ENCODE assay signal across 15 mouse cellular contexts in the genomic region with DNA sequence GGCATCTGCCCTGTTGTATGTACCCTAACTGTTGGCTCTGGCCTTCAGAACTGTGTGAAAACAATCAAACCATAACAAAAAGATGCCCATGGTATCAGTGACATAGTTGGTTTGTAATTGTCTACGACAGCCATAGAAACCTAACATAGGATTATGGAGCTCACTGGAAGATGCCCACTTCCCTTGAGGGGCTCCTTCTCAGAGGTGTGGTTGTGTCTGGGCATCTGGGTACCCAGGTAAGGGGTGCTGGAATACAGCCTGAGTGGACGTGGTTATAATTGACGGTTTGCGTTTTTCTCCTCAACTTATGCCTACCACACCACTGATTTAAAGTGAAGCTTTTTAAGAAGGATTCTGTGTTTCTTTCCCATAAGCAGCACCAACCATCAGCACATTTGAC.
"Had no signal": no experiment of that assay in that cellular context is flagged by ENCODE, and none has a peak within 500 bp of the region (broad histone marks: within the 10 kb centered on the region; RNA-seq: fewer than 3 reads in every experiment).

No protein-coding gene starts in this region.

- H3K27me3 ChIP-seq: neural tube, embryonic 15.5 days; stomach, embryonic 15.5 days had no signal

- H3K4me3 ChIP-seq: neural tube, embryonic 15.5 days; stomach, embryonic 15.5 days had no signal

- DNase-seq: retina, postnatal 1 day; right cerebral cortex, adult 18-20 months; right cerebral cortex, postnatal 14 days; right cerebral cortex, postnatal 25 days; right cerebral cortex, postnatal 4 days; spleen, adult 18-20 months; thymus, adult 18-20 months; thymus, adult 2 months; thymus, postnatal 14 days; thymus, postnatal 25 days; thymus, postnatal 36 days; thymus, postnatal 4 days had no signal

- H3K36me3 ChIP-seq: neural tube, embryonic 15.5 days; stomach, embryonic 15.5 days had no signal

- H3K27ac ChIP-seq: neural tube, embryonic 15.5 days; stomach, embryonic 15.5 days; stomach, postnatal 0 days had no signal

- H3K9ac ChIP-seq: neural tube, embryonic 15.5 days; stomach, embryonic 15.5 days had no signal

- H3K4me2 ChIP-seq: neural tube, embryonic 15.5 days; stomach, embryonic 15.5 days had no signal

- H3K9me3 ChIP-seq: neural tube, embryonic 15.5 days; stomach, embryonic 15.5 days had no signal
